Mouse (Mus musculus) small intestine, adult 2 months (tissue): ENCODE data around the gene Zfp652. TPM values are rescaled to one million over a fixed set of nuclear protein-coding genes. Genes with fewer than 3 reads are reported as not detected.

Source experiments
- H3K27ac ChIP-seq: fragments of 200-500 bp; 2 replicates; pipeline ENCODE4 v1.5.1; 2012; ENCODE audit warnings: low read depth, low read length, control low read depth, inconsistent platforms; ENCODE audit not compliant: insufficient read depth
- H3K27me3 ChIP-seq: fragments of 200-500 bp; 2 replicates; pipeline ENCODE4 v1.6.1; 2012; ENCODE audit warnings: mild to moderate bottlenecking, moderate library complexity, low read length, inconsistent platforms; ENCODE audit not compliant: control insufficient read depth, insufficient read depth
- H3K36me3 ChIP-seq: fragments of 200-500 bp; 2 replicates; pipeline ENCODE4 v1.6.1; 2012; ENCODE audit warnings: mild to moderate bottlenecking, low read length, control low read depth, inconsistent platforms; ENCODE audit not compliant: control insufficient read depth, insufficient read depth
- H3K4me1 ChIP-seq: fragments of 200-500 bp; 2 replicates; pipeline ENCODE4 v1.6.1; 2012; ENCODE audit warnings: low read length, inconsistent platforms, mixed read lengths; ENCODE audit not compliant: control insufficient read depth, insufficient read depth, insufficient read length
- H3K4me3 ChIP-seq: fragments of 200-500 bp; 2 replicates; pipeline ENCODE4 v1.5.1; 2012; ENCODE audit warnings: low read depth, mild to moderate bottlenecking, control low read depth, inconsistent platforms, low read length, moderate library complexity
- CTCF ChIP-seq: fragments of 200-500 bp; IDR thresholded peaks from 2 replicates; pipeline ENCODE4 v1.5.1; 2012; ENCODE audit warnings: low read depth, mild to moderate bottlenecking, control low read depth, inconsistent platforms, low read length, moderate library complexity, mixed read lengths; ENCODE audit not compliant: insufficient replicate concordance, insufficient read length; ENCODE audit errors: extremely low read depth
- POLR2A ChIP-seq: fragments of 200-500 bp; IDR thresholded peaks from 2 replicates; pipeline ENCODE4 v1.6.1; 2012; ENCODE audit warnings: low read depth, mild to moderate bottlenecking, control low read depth, inconsistent platforms, low read length, moderate library complexity
- WGBS: fragments of 180-500 bp; shearing (Covaris S2); methylation state at CpG from one replicate; pipeline ENCODE4 v1.1.7; 2018; 5-methylcytosine and 5-hydroxymethylcytosine counted together
- polyA plus RNA-seq: library from polyadenylated mRNA; depleted of rRNA; stranded (reverse); fragments of >200 nt; gene quantifications from 2 replicates; pipeline ENCODE4 v1.2.3, GENCODE M21; 2012

Gene Zfp652
- polyA plus RNA-seq, 1 experiment, result 25.1 TPM

DNA sequence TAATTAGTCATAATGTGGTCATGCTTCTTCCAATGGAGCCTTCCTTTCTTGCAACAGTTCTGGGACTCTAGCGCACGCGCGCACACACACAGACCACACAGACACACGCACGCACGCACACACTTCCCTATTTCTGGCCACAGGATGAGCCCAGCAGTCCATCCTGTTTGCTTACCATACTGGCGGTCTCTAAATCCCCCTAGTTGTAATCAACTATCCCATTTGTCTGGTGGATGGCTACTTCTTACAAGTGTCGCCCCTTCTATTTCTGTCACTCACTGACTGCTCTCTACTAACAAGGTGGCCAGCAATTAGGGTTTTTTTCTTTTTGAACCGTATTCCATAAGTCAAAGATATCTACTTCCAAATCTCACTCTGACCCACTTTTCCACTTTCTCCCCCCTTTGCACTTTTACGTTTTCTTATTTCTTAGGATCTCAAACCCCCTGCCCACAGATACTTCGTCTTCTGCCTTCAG lies 349 bp upstream of the Zfp652 start:
- H3K27me3 ChIP-seq, result no peaks in the 10 kb centered on the region
- TF ChIP-seq CTCF (no peak), POLR2A (no peak)
- WGBS, result 3% methylated on average over 12 of the region's 12 CpGs
- H3K4me3 ChIP-seq, result peak overlapping the region; percentile 95
- H3K27ac ChIP-seq, result peak overlapping the region; percentile 51; the same call in 1 of the 2 replicates
- H3K36me3 ChIP-seq, result no peaks in the 10 kb centered on the region
- H3K4me1 ChIP-seq, result peaks cover 5% of the 10 kb centered on the region; the same call in 1 of the 2 replicates

DNA sequence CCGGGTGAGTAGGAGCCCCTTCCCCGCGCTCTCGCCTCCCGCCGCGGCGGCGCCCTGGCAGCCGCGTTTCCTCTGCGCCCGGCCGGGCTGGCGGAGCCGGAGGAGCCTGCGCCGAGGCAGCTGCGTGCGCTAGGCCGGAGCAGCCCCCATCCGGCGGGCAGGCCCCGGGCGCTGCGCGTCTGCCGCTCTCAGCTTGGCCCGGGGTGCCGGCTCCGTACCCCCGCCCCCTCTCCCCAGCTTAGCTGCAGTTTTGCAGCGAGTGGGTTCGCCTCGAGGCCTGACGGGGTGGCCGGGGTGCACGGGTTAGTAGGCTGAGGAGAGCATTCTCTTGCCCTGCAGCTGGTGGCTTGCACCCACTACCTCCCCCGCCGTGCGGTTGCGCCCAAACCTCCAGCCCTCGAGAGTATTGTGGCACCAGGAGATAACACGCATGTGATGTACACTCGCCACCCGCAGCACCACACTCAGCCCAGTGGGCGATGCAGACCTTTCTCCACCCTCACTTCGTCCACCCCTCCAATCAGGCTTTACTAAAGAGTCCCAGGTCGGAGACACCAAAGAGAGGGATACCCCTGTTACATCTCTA lies 845 bp downstream of the Zfp652 start:
- H3K27me3 ChIP-seq, result no peaks in the 10 kb centered on the region
- H3K4me1 ChIP-seq, result peaks cover 5% of the 10 kb centered on the region; the same call in 1 of the 2 replicates
- WGBS, result 1% methylated on average over 38 of the region's 49 CpGs
- peak overlapping the region; percentile 95 for H3K4me3 ChIP-seq
- H3K36me3 ChIP-seq, result no peaks in the 10 kb centered on the region
- TF ChIP-seq CTCF, result no peak
- no peak for TF ChIP-seq POLR2A
- H3K27ac ChIP-seq, result peak overlapping the region; percentile 65

DNA sequence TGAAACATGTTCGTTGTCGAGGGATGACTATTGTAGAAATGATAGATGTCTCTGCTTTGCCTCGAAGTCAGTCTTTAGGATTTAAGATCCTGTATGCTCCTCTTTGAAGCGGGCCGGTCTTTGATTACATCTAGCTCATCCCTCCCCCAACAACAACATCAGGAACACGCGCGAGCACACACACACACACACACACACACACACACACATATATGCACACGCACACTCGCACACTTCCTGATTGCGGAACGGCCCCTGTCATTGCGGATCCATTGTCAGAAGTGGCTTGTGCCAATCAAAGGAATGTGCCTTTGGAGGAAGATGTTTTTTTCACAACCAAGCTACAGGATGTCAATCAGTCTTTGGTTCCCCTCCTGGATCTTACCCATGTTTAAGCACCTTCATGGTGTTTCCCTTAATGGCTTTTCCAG lies 1.4 kb downstream of the Zfp652 start:
- TF ChIP-seq POLR2A, result no peak
- no peak for TF ChIP-seq CTCF
- peak overlapping the region; percentile 65 for H3K27ac ChIP-seq
- WGBS, result 2% methylated on average over 13 of the region's 13 CpGs

DNA sequence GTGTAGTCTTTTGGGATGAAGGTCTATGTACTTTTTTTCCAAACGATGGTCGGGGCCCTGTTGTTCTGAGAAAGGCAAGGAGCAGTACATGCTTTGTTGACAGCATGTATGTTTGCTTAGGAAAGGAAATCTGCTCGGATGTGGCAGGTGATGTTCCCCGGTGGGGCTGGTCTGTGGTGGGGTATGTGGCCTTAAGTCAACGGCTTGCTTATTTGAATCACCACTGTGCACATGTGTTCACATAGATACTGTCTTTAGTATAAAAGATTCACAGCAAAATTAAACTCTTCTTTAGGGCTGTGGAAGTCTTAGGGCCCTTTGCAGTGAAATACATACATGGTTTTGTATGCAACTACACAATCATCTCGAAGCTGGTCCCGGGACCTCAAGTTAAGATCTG lies 1.9 kb downstream of the Zfp652 start:
- H3K27ac ChIP-seq, result 0 out of 2 replicates have a peak overlapping the region, but pooled peaks have one; percentile 9
- peaks cover 5% of the 10 kb centered on the region; the same call in 1 of the 2 replicates for H3K4me1 ChIP-seq
- H3K4me3 ChIP-seq, result peak overlapping the region; percentile 95; the same call in 1 of the 2 replicates
- 4% methylated on average over 7 of the region's 7 CpGs for WGBS
- no peak for TF ChIP-seq CTCF
- TF ChIP-seq POLR2A, result no peak
- no peaks in the 10 kb centered on the region for H3K36me3 ChIP-seq
- no peaks in the 10 kb centered on the region for H3K27me3 ChIP-seq

More for the DNA sequence above, 1.4 kb downstream of the Zfp652 start:
- no peaks in the 10 kb centered on the region for H3K36me3 ChIP-seq
- no peaks in the 10 kb centered on the region for H3K27me3 ChIP-seq
- peaks cover 5% of the 10 kb centered on the region; the same call in 1 of the 2 replicates for H3K4me1 ChIP-seq
- H3K4me3 ChIP-seq, result peak overlapping the region; percentile 95

- H3K4me3 ChIP-seq, result no peak overlapping the region
- no peak overlapping the region for H3K27ac ChIP-seq
- 66% methylated on average over 8 of the region's 8 CpGs for WGBS
- H3K27me3 ChIP-seq, result no peaks in the 10 kb centered on the region
- TF ChIP-seq POLR2A, result no peak
- no peak for TF ChIP-seq CTCF
- H3K4me1 ChIP-seq, result peaks cover 5% of the 10 kb centered on the region; the same call in 1 of the 2 replicates
- no peaks in the 10 kb centered on the region for H3K36me3 ChIP-seq
Measured at GRCm38 (mm10) chr11:95716136-95716535, 3.7 kb downstream of the Zfp652 start.

DNA sequence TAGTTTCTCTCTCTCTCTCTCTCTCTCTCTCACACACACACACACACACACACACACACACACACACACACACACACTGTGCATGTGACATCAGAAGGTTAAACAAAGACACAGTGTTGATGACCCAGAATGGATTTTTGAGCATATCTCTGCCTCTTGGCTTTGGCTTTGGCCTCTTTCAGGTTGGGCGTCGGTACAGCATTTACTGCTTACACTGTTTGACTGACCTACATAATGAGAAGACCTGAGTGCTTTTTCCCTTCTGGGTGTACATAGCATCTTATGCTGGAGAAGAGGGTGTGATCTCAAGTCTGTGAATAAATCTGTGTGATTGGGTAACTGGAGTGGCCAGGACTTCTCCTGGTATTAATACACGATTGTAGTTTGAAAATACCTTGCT lies 6.9 kb downstream of the Zfp652 start:
- Histone ChIP-seq H3K27me3 (no peaks in the 10 kb centered on the region), H3K36me3 (0 out of 2 replicates have a peak, but pooled peaks cover 2% of the 10 kb centered on the region)
- no peak for TF ChIP-seq POLR2A
- TF ChIP-seq CTCF, result no peak

GRCm38 (mm10) chr11:95723287-95723686 lies 10.8 kb downstream of the Zfp652 start, which contains the start of gene B130006D01Rik:
B130006D01Rik (plus strand) TSS chr11:95723587.
- TF ChIP-seq CTCF (no peak), POLR2A (no peak)
- WGBS, result 88% methylated on average over 5 of the region's 5 CpGs
- H3K36me3 ChIP-seq, result 0 out of 2 replicates have a peak, but pooled peaks cover 2% of the 10 kb centered on the region
- no peak within 1 kb of the TSS for H3K4me3 ChIP-seq
- H3K27ac ChIP-seq, result no peak within 1 kb of the TSS
- no peaks in the 10 kb centered on the region; the same call in 1 of the 2 replicates for H3K4me1 ChIP-seq
- H3K27me3 ChIP-seq, result no peaks in the 10 kb centered on the region

More for the DNA sequence above, 6.9 kb downstream of the Zfp652 start:
- WGBS, result 51% methylated on average over 3 of the region's 3 CpGs
- Histone ChIP-seq H3K4me3 (no peak overlapping the region), H3K4me1 (peaks cover 5% of the 10 kb centered on the region; the same call in 1 of the 2 replicates), H3K27ac (no peak overlapping the region)
